Mouse (Mus musculus) ovary, adult 2 months (tissue): ENCODE results near the gene Vdr. TPM values are rescaled to one million over a fixed set of nuclear protein-coding genes. Genes with fewer than 3 reads are reported as not detected.

Source experiments
- polyA plus RNA-seq: library from polyadenylated mRNA; depleted of rRNA; stranded (reverse); fragments of >200 nt; gene quantifications from 2 replicates; pipeline ENCODE4 v1.2.3, GENCODE M21; 2012; rRNA removed

Vdr gene
- polyA plus RNA-seq: 2.4 and 2.9 TPM in 2 replicates

GRCm38 (mm10) chr15:97910530-97910929 lies at the start of gene Vdr:
Vdr (minus strand) TSS chr15:97910630.

GRCm38 (mm10) chr15:97844037-97845034 lies 66.1 kb downstream of the Vdr start, which contains the start of gene Hdac7:
Hdac7 (minus strand) TSS chr15:97844502.

Other genes with a start within 250 kb of the Vdr start
- 5.0 TPM in 2 replicates for gene Rpap3, start 204.8 kb downstream of the Vdr start, polyA plus RNA-seq
- 0.38 and 0.70 TPM in 2 replicates for gene Endou, start 179.3 kb downstream of the Vdr start, polyA plus RNA-seq
- gene Rapgef3, start 142.7 kb downstream of the Vdr start, polyA plus RNA-seq: 42.9 and 48.7 TPM in 2 replicates
- 130 and 138 TPM in 2 replicates for gene Slc48a1, start 132.1 kb downstream of the Vdr start, polyA plus RNA-seq
- 115 and 124 TPM in 2 replicates for gene Hdac7, start 66.1 kb downstream of the Vdr start, polyA plus RNA-seq
- gene Tmem106c, start 53.6 kb upstream of the Vdr start, polyA plus RNA-seq: 45.0 and 67.8 TPM in 2 replicates
- 0.08 TPM in 1 of 2 replicates, not detected in the other for gene Col2a1, start 94.1 kb upstream of the Vdr start, polyA plus RNA-seq
- 33.9 and 41.1 TPM in 2 replicates for gene Pfkm, start 182.0 kb upstream of the Vdr start, polyA plus RNA-seq
- gene Senp1, start 183.1 kb upstream of the Vdr start, polyA plus RNA-seq: 8.7 and 9.9 TPM in 2 replicates